Comparison of ENCODE assay signal across 18 mouse cellular contexts in genomic region chr14:103742150-103742549, GRCm38 (mm10).
DNase-seq lines count a peak whose midpoint lies in the region; ATAC-seq and TF ChIP-seq lines count a peak whose summit lies in the region.
"Had no signal": no experiment of that assay in that cellular context is flagged by ENCODE, and none has a peak within 500 bp of the region (broad histone marks: within the 10 kb centered on the region; RNA-seq: fewer than 3 reads in every experiment).

No protein-coding gene starts in this region.

- no peak overlapping the region for H3K4me2 ChIP-seq in heart, embryonic 11.5 days
- no peak overlapping the region for H3K4me2 ChIP-seq in lung, postnatal 0 days (replicated peaks; ENCODE audit: low read depth, low read length)
- H3K4me2 ChIP-seq: embryonic facial prominence, embryonic 15.5 days; hindbrain, embryonic 15.5 days; intestine, embryonic 15.5 days; limb, embryonic 13.5 days had no signal

- no peak overlapping the region for H3K9ac ChIP-seq in heart, embryonic 11.5 days (ENCODE audit: low read depth, low read length)
- H3K9ac ChIP-seq in lung, postnatal 0 days (replicated peaks; ENCODE audit: low read depth): no peak overlapping the region
- H3K9ac ChIP-seq: embryonic facial prominence, embryonic 15.5 days; hindbrain, embryonic 15.5 days; intestine, embryonic 15.5 days; limb, embryonic 13.5 days; liver, embryonic 14.5 days had no signal

- H3K36me3 ChIP-seq in heart, embryonic 11.5 days (ENCODE audit: control insufficient read depth, insufficient read depth, low read length): no peaks in the 10 kb centered on the region
- H3K36me3 ChIP-seq in lung, postnatal 0 days (ENCODE audit: insufficient read depth, low read length): no peaks in the 10 kb centered on the region
- H3K36me3 ChIP-seq: embryonic facial prominence, embryonic 15.5 days; hindbrain, embryonic 15.5 days; intestine, embryonic 15.5 days; limb, embryonic 13.5 days had no signal

- peak; percentile 37 for DNase-seq in heart, adult 8-10 months (ENCODE audit: low spot score)
- DNase-seq in kidney, adult 8-10 months: peak; percentile 18 to 25
- DNase-seq in lung, postnatal 0 days (ENCODE audit: low spot score): peak; percentile 53
- no peak for DNase-seq in embryo, embryonic 10 days (ENCODE audit: low spot score)
- DNase-seq in urinary bladder, postnatal 25 days (ENCODE audit: low spot score): no peak
- DNase-seq: adrenal gland, postnatal 10 days; cerebellum, adult 11 months; cerebellum, postnatal 14 days; layer of hippocampus, postnatal 36 days; right cerebral cortex, postnatal 4 days had no signal

- no peak overlapping the region for H3K27ac ChIP-seq in heart, embryonic 11.5 days (ENCODE audit: low read depth, low read length)
- H3K27ac ChIP-seq in brown adipose tissue, adult 24 weeks (replicated peaks; ENCODE audit: low read depth, low read length): peak overlapping the region; percentile 73
- no peak overlapping the region for H3K27ac ChIP-seq in lung, postnatal 0 days (ENCODE audit: low read length)
- H3K27ac ChIP-seq: embryonic facial prominence, embryonic 15.5 days; hindbrain, embryonic 15.5 days; intestine, embryonic 15.5 days; layer of hippocampus, adult 2 months; limb, embryonic 13.5 days; liver, embryonic 14.5 days had no signal

- H3K9me3 ChIP-seq in heart, embryonic 11.5 days (replicated peaks; ENCODE audit: control insufficient read depth, low read length): no peaks in the 10 kb centered on the region
- H3K9me3 ChIP-seq in lung, postnatal 0 days (ENCODE audit: low read length): no peaks in the 10 kb centered on the region
- H3K9me3 ChIP-seq: embryonic facial prominence, embryonic 15.5 days; hindbrain, embryonic 15.5 days; intestine, embryonic 15.5 days; limb, embryonic 13.5 days had no signal

- no peak for ATAC-seq in heart, embryonic 11.5 days (replicated peaks; ENCODE audit: insufficient number of reproducible peaks, low FRiP score, low TSS enrichment)
- peak; percentile 86 for ATAC-seq in lung, postnatal 0 days
- ATAC-seq: intestine, embryonic 15.5 days had no signal

- H3K4me1 ChIP-seq in heart, embryonic 11.5 days (ENCODE audit: control insufficient read depth, insufficient read depth, low read length): no peaks in the 10 kb centered on the region
- H3K4me1 ChIP-seq in brown adipose tissue, adult 24 weeks (ENCODE audit: control insufficient read depth, insufficient read depth, insufficient read length, low read length): no peaks in the 10 kb centered on the region
- no peaks in the 10 kb centered on the region for H3K4me1 ChIP-seq in lung, postnatal 0 days (ENCODE audit: insufficient read depth, low read depth, low read length)
- H3K4me1 ChIP-seq: embryonic facial prominence, embryonic 15.5 days; hindbrain, embryonic 15.5 days; intestine, embryonic 15.5 days; limb, embryonic 13.5 days had no signal

- H3K27me3 ChIP-seq in heart, embryonic 11.5 days (ENCODE audit: control insufficient read depth, insufficient read depth, low read length): no peaks in the 10 kb centered on the region
- no peaks in the 10 kb centered on the region for H3K27me3 ChIP-seq in lung, postnatal 0 days (replicated peaks; ENCODE audit: insufficient read depth, low read length)
- H3K27me3 ChIP-seq: embryonic facial prominence, embryonic 15.5 days; hindbrain, embryonic 15.5 days; intestine, embryonic 15.5 days; limb, embryonic 13.5 days had no signal

- TF ChIP-seq EP300 in lung, postnatal 0 days (IDR thresholded peaks at IDR 0.05): peak; percentile 99

- 60% methylated on average over 8 of the region's 8 CpGs for WGBS in heart, embryonic 11.5 days (ENCODE audit: insufficient replicate concordance)
- WGBS in lung, postnatal 0 days: 51% methylated on average over 8 of the region's 8 CpGs

- H3K4me3 ChIP-seq in heart, embryonic 11.5 days (ENCODE audit: low read depth, low read length): no peak overlapping the region
- H3K4me3 ChIP-seq in brown adipose tissue, adult 24 weeks (ENCODE audit: insufficient read depth, low read depth, low read length): no peak overlapping the region
- H3K4me3 ChIP-seq in lung, postnatal 0 days (ENCODE audit: low read depth, low read length): no peak overlapping the region
- H3K4me3 ChIP-seq: embryonic facial prominence, embryonic 15.5 days; hindbrain, embryonic 15.5 days; intestine, embryonic 15.5 days; layer of hippocampus, adult 2 months; limb, embryonic 13.5 days had no signal

- no peak for TF ChIP-seq CTCF in lung, postnatal 0 days (IDR thresholded peaks at IDR 0.05)

Comparison
In these comparisons a context has a peak if more than half of its experiments do, and no peak if none do; other contexts are left out.
1. DNase-seq: peak in heart, adult 8-10 months (single experiment), kidney, adult 8-10 months (2 of 2) and lung, postnatal 0 days (single experiment); none in embryo, embryonic 10 days (single experiment) and urinary bladder, postnatal 25 days (single experiment).